Mouse (Mus musculus) embryonic fibroblast, embryonic 13.5 days (primary cell): ENCODE results near the gene Clic6.

Experiments
- CTCF ChIP-seq: IDR thresholded peaks from 2 replicates; pipeline ENCODE4 v1.5.1; 2011; ENCODE audit warnings: mild to moderate bottlenecking, control low read depth, low read length, moderate library complexity, borderline replicate concordance; ENCODE audit not compliant: insufficient read depth
- POLR2A ChIP-seq: IDR thresholded peaks from 2 replicates; pipeline ENCODE4 v1.6.1; 2011; ENCODE audit warnings: low read depth, mild to moderate bottlenecking, control low read depth, low read length, moderate library complexity

GRCm38 (mm10) chr16:92485436-92485835 is at the start of gene Clic6:
- TF ChIP-seq CTCF = no peak
- no peak for TF ChIP-seq POLR2A
